Mouse (Mus musculus) myocyte (in vitro differentiated cells): ENCODE results near the gene Foxe1.

Experiments
- MAX ChIP-seq: IDR thresholded peaks from one replicate; pipeline ENCODE4 v1.6.1; 2011; ENCODE audit warnings: low read depth, mild to moderate bottlenecking, control low read depth
- POLR2A ChIP-seq: IDR thresholded peaks from one replicate; pipeline ENCODE4 v1.6.1; 2011; ENCODE audit warnings: low read depth, mild to moderate bottlenecking, control low read depth, moderate library complexity; ENCODE audit not compliant: insufficient read length
- POLR2AphosphoS2 ChIP-seq: IDR thresholded peaks from one replicate; pipeline ENCODE4 v1.6.1; 2011; ENCODE audit warnings: low read depth, control low read depth; ENCODE audit not compliant: insufficient read length

- TF ChIP-seq POLR2AphosphoS2 (no peak), POLR2A (no peak), MAX (no peak)
These were observed 39.3 kb upstream of the Foxe1 start for GRCm38 (mm10) chr4:46304071-46304470.
